Mouse (Mus musculus) heart, adult 2 months (tissue): ENCODE results near the gene Ucn2. TPM values are rescaled to one million over a fixed set of nuclear protein-coding genes. Genes with fewer than 3 reads are reported as not detected.

Experiments
- DNase-seq, 2 experiments: peaks; one replicate each; pipeline ENCODE4 v3.0.0; 2021
- H3K27ac ChIP-seq: fragments of 200-600 bp; 2 replicates; pipeline ENCODE4 v1.8.1; 2022
- H3K27me3 ChIP-seq: fragments of 200-500 bp; 2 replicates; pipeline ENCODE4 v1.6.1; 2012; ENCODE audit warnings: mild to moderate bottlenecking, low read length, inconsistent platforms, mixed read lengths; ENCODE audit not compliant: control insufficient read depth, insufficient read depth
- H3K36me3 ChIP-seq: fragments of 200-500 bp; 2 replicates; pipeline ENCODE4 v1.6.1; 2012; ENCODE audit warnings: low read length, inconsistent platforms; ENCODE audit not compliant: control insufficient read depth, insufficient read depth
- H3K4me1 ChIP-seq: fragments of 200-500 bp; 2 replicates; pipeline ENCODE4 v1.6.1; 2011; ENCODE audit warnings: low read length; ENCODE audit not compliant: control insufficient read depth, insufficient read depth
- H3K4me3 ChIP-seq: fragments of 200-600 bp; 2 replicates; pipeline ENCODE4 v1.8.1; 2022
- H3K79me2 ChIP-seq: fragments of 200-500 bp; replicated peaks from 2 replicates; pipeline ENCODE4 v1.6.1; 2012; ENCODE audit warnings: mild to moderate bottlenecking, inconsistent platforms, low read length, moderate library complexity, mixed read lengths; ENCODE audit not compliant: control insufficient read depth, insufficient read depth
- H3K9ac ChIP-seq: fragments of 200-500 bp; 2 replicates; pipeline ENCODE4 v1.6.1; 2012; ENCODE audit warnings: low read depth, mild to moderate bottlenecking, control low read depth, inconsistent platforms, low read length, mixed read lengths
- CTCF ChIP-seq: fragments of 200-600 bp; IDR thresholded peaks from 2 replicates; pipeline ENCODE4 v1.8.1; 2022; ENCODE audit warnings: antibody characterized with exemption, mild to moderate bottlenecking, moderate library complexity
- EP300 ChIP-seq: fragments of 200-500 bp; IDR thresholded peaks from 2 replicates; pipeline ENCODE4 v1.6.1; 2011; ENCODE audit warnings: low read depth, low read length, control low read depth; ENCODE audit not compliant: insufficient read depth
- POLR2A ChIP-seq: fragments of 200-500 bp; IDR thresholded peaks from 2 replicates; pipeline ENCODE4 v1.6.1; 2011; ENCODE audit warnings: mild to moderate bottlenecking, low read depth, low read length, control low read depth; ENCODE audit not compliant: insufficient read depth
- WGBS: fragments of 180-500 bp; shearing (Covaris S2); methylation state at CpG from one replicate; pipeline ENCODE4 v1.1.7; 2018; 5-methylcytosine and 5-hydroxymethylcytosine counted together
- intact Hi-C: fragments of 180-260 bp; cut with DNase I; formaldehyde crosslinking; loops from one replicate; pipeline ENCODE4 v1.15.1; 2025
- polyA plus RNA-seq: library from polyadenylated mRNA; depleted of rRNA; stranded (reverse); fragments of >200 nt; gene quantifications from 2 replicates; pipeline ENCODE4 v1.2.3, GENCODE M21; 2012
- total RNA-seq, 2 experiments: library from RNA; stranded (reverse); gene quantifications; 2 replicates each; pipeline ENCODE4 v1.2.3; 2021

Ucn2 gene
- total and polyA plus RNA-seq, 3 experiments: not detected

DNA sequence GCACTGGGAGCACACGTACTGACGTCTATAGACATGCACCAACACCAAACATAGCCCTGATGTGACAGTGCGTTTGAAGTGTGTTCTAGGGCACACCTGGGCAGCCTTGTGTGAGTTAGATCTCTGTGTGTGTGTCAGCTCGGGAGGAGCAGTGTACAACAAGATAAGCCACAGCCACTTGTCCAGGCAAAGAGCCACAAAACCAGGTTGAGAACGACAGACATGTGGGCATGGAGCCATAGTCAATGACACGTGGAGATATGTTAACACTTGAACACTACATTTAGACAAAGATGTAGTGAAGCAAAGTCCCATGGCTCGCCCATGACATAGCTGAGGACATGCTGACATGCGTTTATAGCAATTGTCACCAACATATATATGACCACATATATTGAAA is 15.2 kb upstream of the Ucn2 start:
- 49% methylated on average over 8 of the region's 8 CpGs for WGBS
- Histone ChIP-seq H3K27ac (no peak overlapping the region), H3K27me3 (no peaks in the 10 kb centered on the region), H3K79me2 (no peaks in the 10 kb centered on the region), H3K4me1 (peaks cover 1% of the 10 kb centered on the region; the same call in 1 of the 2 replicates), H3K36me3 (no peaks in the 10 kb centered on the region), H3K9ac (no peak overlapping the region), H3K4me3 (no peak overlapping the region)
- TF ChIP-seq POLR2A (no peak), EP300 (no peak), CTCF (no peak)
- intact Hi-C loops: no loop called here
- peak in 1 of 2 experiments; percentile 41 for DNase-seq

DNA sequence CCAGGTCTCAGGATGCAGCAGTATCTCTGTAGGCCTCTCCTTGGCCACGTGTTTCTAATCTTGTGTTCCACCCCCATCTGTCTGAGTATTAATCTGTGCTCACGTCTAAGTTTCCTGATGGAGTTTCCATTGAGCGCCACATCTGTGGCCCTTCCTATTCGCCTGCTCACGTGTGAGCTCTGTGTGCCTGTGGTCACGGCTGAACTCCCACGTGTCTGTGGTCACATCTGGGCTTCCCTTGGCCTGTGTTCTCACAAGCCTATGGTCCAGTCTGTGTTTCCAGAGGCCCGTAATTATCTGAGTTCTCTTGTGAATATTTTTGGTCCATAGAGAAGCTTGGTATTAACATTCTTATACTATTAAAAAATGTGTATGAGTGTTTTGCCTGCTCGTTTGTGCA is 9.3 kb upstream of the Ucn2 start:
- no peak overlapping the region for H3K4me3 ChIP-seq
- H3K79me2 ChIP-seq: no peaks in the 10 kb centered on the region
- H3K4me1 ChIP-seq: no peaks in the 10 kb centered on the region
- no peak overlapping the region for H3K9ac ChIP-seq
- H3K27ac ChIP-seq: no peak overlapping the region
- TF ChIP-seq EP300 (no peak), CTCF (no peak), POLR2A (no peak)
- no peaks in the 10 kb centered on the region for H3K36me3 ChIP-seq
- DNase-seq: no peak
- no peaks in the 10 kb centered on the region for H3K27me3 ChIP-seq
- intact Hi-C loops: no loop called here
- 67% methylated on average over 9 of the region's 9 CpGs for WGBS

DNA sequence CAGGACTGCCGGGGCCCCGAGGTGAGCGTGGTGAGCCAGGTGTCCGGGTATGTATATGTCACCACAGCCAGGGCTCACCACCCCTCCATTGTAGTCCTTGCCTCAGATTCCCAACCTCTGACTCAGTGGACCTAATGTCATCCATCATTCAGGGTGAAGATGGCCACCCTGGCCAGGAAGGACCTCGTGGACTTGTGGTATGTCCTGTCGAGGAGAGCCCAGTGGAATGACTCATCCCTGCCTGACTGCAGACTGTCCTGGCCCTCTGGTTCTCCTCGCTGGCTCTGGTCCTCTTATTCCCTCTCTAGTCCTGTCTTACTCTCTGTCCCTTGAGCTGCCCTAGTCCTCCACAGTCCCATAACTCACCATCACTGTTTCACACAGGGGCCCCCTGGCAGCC is 7.8 kb upstream of the Ucn2 start:
- Histone ChIP-seq H3K4me3 (no peak overlapping the region), H3K27me3 (no peaks in the 10 kb centered on the region), H3K4me1 (no peaks in the 10 kb centered on the region), H3K36me3 (no peaks in the 10 kb centered on the region), H3K27ac (no peak overlapping the region), H3K79me2 (no peaks in the 10 kb centered on the region), H3K9ac (no peak overlapping the region)
- intact Hi-C loops: no loop called here
- TF ChIP-seq CTCF: no peak
- TF ChIP-seq EP300: no peak
- TF ChIP-seq POLR2A: no peak
- WGBS: 69% methylated on average over 7 of the region's 7 CpGs
- no peak for DNase-seq

DNA sequence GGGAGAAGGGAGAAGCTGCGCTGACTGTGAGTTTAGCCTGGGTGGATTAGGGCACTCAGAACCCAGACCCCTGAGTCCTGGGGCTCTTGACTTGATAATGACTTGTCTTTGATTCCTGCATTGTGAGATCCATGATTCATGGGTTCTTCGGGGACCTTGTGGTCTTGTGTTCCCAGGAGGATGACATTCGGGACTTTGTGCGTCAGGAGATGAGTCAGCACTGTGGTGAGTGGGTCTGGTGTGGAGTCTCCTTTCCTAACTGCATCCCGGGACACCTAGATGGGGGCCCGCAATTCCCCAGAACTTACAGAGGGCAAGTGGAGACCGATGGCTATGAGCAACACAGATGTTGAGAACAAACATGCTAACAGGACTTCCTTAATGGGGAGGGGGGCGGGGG is 3.3 kb upstream of the Ucn2 start:
- no peaks in the 10 kb centered on the region for H3K27me3 ChIP-seq
- no peak for DNase-seq
- TF ChIP-seq CTCF: no peak
- TF ChIP-seq EP300: no peak
- no peak for TF ChIP-seq POLR2A
- 66% methylated on average over 8 of the region's 8 CpGs for WGBS
- H3K79me2 ChIP-seq: no peaks in the 10 kb centered on the region
- no peak overlapping the region for H3K4me3 ChIP-seq
- intact Hi-C loops: no loop called here
- no peaks in the 10 kb centered on the region for H3K4me1 ChIP-seq
- H3K27ac ChIP-seq: no peak overlapping the region
- H3K9ac ChIP-seq: no peak overlapping the region
- no peaks in the 10 kb centered on the region for H3K36me3 ChIP-seq

- Histone ChIP-seq H3K36me3 (no peaks in the 10 kb centered on the region), H3K4me3 (no peak overlapping the region), H3K9ac (no peak overlapping the region), H3K79me2 (no peaks in the 10 kb centered on the region), H3K4me1 (no peaks in the 10 kb centered on the region), H3K27me3 (no peaks in the 10 kb centered on the region), H3K27ac (no peak overlapping the region)
- DNase-seq: no peak
- WGBS: 66% methylated on average over 9 of the region's 9 CpGs
- TF ChIP-seq POLR2A (no peak), EP300 (no peak), CTCF (no peak)
- intact Hi-C loops: no loop called here
Measured at GRCm38 (mm10) chr9:108983209-108983608, 2.6 kb upstream of the Ucn2 start.

- no peaks in the 10 kb centered on the region for H3K36me3 ChIP-seq
- H3K9ac ChIP-seq: no peak overlapping the region
- H3K79me2 ChIP-seq: no peaks in the 10 kb centered on the region
- intact Hi-C loops: no loop called here
- DNase-seq: peak; percentile 64 to 69
- H3K4me3 ChIP-seq: no peak overlapping the region
- TF ChIP-seq CTCF (no peak), EP300 (no peak), POLR2A (no peak)
- H3K27ac ChIP-seq: no peak overlapping the region
- peaks cover 10% of the 10 kb centered on the region for H3K4me1 ChIP-seq
- 35% methylated on average over 14 of the region's 15 CpGs for WGBS
- no peaks in the 10 kb centered on the region for H3K27me3 ChIP-seq
Measured at GRCm38 (mm10) chr9:108987704-108988350, 2.0 kb downstream of the Ucn2 start.
